In the genomic region with DNA sequence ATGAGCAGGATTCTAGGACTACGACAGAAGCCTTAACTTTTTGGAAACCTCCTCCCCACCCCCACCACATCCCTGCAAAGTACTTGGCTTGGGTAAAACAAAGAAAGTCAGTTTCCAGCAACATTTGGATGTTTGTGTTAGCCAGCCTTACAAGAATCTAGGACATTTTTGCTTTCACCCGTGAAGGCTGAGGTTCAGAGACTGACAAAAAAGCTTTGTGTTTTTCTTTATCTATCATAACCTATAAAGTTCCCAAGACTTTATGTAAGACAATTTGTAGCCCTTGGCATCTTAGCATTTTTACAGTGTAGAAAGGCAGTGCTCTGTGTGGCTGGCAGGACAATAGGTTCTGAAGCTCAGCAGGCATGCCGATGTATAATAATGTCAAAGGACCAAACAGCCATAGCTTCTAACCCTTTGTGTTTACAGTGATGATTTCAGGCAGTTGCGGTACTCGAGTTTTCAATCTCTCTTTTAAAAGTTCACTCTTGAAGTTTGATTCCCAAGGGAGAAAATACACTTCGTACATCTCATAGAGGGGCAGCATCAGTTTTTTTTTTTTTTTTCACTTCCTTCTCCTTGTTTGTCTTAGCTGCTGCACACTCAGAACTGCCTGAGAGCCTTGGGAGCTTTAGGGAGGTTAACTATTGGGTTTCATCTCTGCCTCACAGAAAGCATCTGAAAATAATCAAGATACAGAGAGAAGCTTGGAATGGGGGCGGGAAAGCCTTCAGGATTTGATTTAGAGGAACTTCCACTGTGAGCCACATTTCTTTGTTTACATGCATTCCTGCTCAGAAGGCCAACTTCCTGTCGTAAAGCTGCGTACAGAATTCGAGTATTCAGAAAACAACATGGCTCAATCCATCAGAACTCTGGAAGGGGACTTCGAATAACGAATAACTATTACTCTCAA, we compare ENCODE assay signal across 8 mouse cellular contexts.
DNase-seq lines count a peak whose midpoint lies in the region; ATAC-seq lines count a peak whose summit lies in the region.

No protein-coding gene starts in this region.

- peak; percentile 30 for DNase-seq in midbrain, embryonic 14.5 days
- peak; percentile 89 for DNase-seq in forelimb bud, embryonic 11.5 days (ENCODE audit: low read depth, low spot score)
- peak; percentile 78 for DNase-seq in kidney, postnatal 14 days
- DNase-seq in spleen, adult 18-20 months: no peak

- H3K4me2 ChIP-seq in midbrain, embryonic 14.5 days (ENCODE audit: low read length): no peak overlapping the region
- no peak overlapping the region; the same call in 1 of the 2 replicates for H3K4me2 ChIP-seq in midbrain, embryonic 16.5 days (ENCODE audit: low read length)
- H3K4me2 ChIP-seq in stomach, embryonic 16.5 days (ENCODE audit: low read depth, low read length): peak overlapping the region; percentile 13; the same call in 1 of the 2 replicates

- H3K36me3 ChIP-seq in midbrain, embryonic 14.5 days (ENCODE audit: control insufficient read depth, insufficient read depth, low read length): no peaks in the 10 kb centered on the region
- no peaks in the 10 kb centered on the region for H3K36me3 ChIP-seq in midbrain, embryonic 16.5 days (ENCODE audit: control insufficient read depth, insufficient read depth, low read length)
- no peaks in the 10 kb centered on the region for H3K36me3 ChIP-seq in stomach, embryonic 16.5 days (ENCODE audit: control insufficient read depth, insufficient read depth, low read length)

- no peaks in the 10 kb centered on the region for H3K27me3 ChIP-seq in midbrain, embryonic 14.5 days (ENCODE audit: control insufficient read depth, insufficient read depth, low read length)
- no peaks in the 10 kb centered on the region for H3K27me3 ChIP-seq in midbrain, embryonic 16.5 days (ENCODE audit: control insufficient read depth, insufficient read depth, low read depth, low read length)
- no peaks in the 10 kb centered on the region for H3K27me3 ChIP-seq in stomach, embryonic 16.5 days (ENCODE audit: control insufficient read depth, insufficient read depth, low read length)

- H3K4me3 ChIP-seq in midbrain, embryonic 14.5 days (replicated peaks; ENCODE audit: low read depth, low read length): no peak overlapping the region
- H3K4me3 ChIP-seq in midbrain, embryonic 16.5 days (ENCODE audit: low read depth, low read length): no peak overlapping the region
- no peak overlapping the region for H3K4me3 ChIP-seq in stomach, embryonic 16.5 days (replicated peaks; ENCODE audit: low read length)

- no peak for ATAC-seq in midbrain, embryonic 14.5 days (ENCODE audit: low FRiP score, low TSS enrichment)
- ATAC-seq in midbrain, embryonic 16.5 days: no peak
- peak; percentile 17; the same call in 1 of the 2 replicates for ATAC-seq in stomach, embryonic 16.5 days (ENCODE audit: insufficient read depth, low FRiP score)
- no peak for ATAC-seq in CD4-positive, CD25-positive, alpha-beta regulatory T cell, adult 4 months
- no peak for ATAC-seq in megakaryocyte-erythroid progenitor cell, adult 5-6 weeks (replicated peaks; ENCODE audit: low FRiP score, low TSS enrichment, poor library complexity, severe bottlenecking)

- H3K27ac ChIP-seq in midbrain, embryonic 14.5 days (replicated peaks; ENCODE audit: low read depth, low read length): no peak overlapping the region
- no peak overlapping the region; the same call in 1 of the 2 replicates for H3K27ac ChIP-seq in midbrain, embryonic 16.5 days (ENCODE audit: low read length)
- peak overlapping the region; percentile 68 for H3K27ac ChIP-seq in stomach, embryonic 16.5 days (ENCODE audit: low read length)

- H3K4me1 ChIP-seq in midbrain, embryonic 14.5 days (ENCODE audit: control insufficient read depth, insufficient read depth, low read length): no peaks in the 10 kb centered on the region
- peaks cover 3% of the 10 kb centered on the region; the same call in 1 of the 2 replicates for H3K4me1 ChIP-seq in midbrain, embryonic 16.5 days (ENCODE audit: control insufficient read depth, insufficient read depth, low read length)
- no peaks in the 10 kb centered on the region for H3K4me1 ChIP-seq in stomach, embryonic 16.5 days (ENCODE audit: control insufficient read depth, insufficient read depth, low read length)

- WGBS in midbrain, embryonic 14.5 days: 55% methylated on average over 12 of the region's 12 CpGs
- 47% methylated on average over 12 of the region's 12 CpGs for WGBS in midbrain, embryonic 16.5 days
- 33% methylated on average over 12 of the region's 12 CpGs for WGBS in stomach, embryonic 16.5 days

- H3K9ac ChIP-seq in midbrain, embryonic 14.5 days (replicated peaks; ENCODE audit: low read length): no peak overlapping the region
- H3K9ac ChIP-seq in midbrain, embryonic 16.5 days (ENCODE audit: low read depth, low read length): no peak overlapping the region
- H3K9ac ChIP-seq in stomach, embryonic 16.5 days (ENCODE audit: low read length): no peak overlapping the region

- H3K9me3 ChIP-seq in midbrain, embryonic 14.5 days (ENCODE audit: control insufficient read depth, low read length): no peaks in the 10 kb centered on the region
- H3K9me3 ChIP-seq in midbrain, embryonic 16.5 days (replicated peaks; ENCODE audit: control insufficient read depth, low read length, poor library complexity, severe bottlenecking): no peaks in the 10 kb centered on the region
- no peaks in the 10 kb centered on the region for H3K9me3 ChIP-seq in stomach, embryonic 16.5 days (replicated peaks; ENCODE audit: control insufficient read depth, low read length)

Comparison
In these comparisons a context has a peak if more than half of its experiments do, and no peak if none do; other contexts are left out.
1. DNase-seq: peak in midbrain, embryonic 14.5 days (single experiment), forelimb bud, embryonic 11.5 days (single experiment) and kidney, postnatal 14 days (single experiment); none in spleen, adult 18-20 months (0 of 2).